Mouse (Mus musculus) heart, postnatal 10 days (tissue): ENCODE data around the gene Cox8c. TPM values are rescaled to one million over a fixed set of nuclear protein-coding genes. Genes with fewer than 3 reads are reported as not detected.

Experiments used
- total RNA-seq, 2 experiments: library from RNA; stranded (reverse); gene quantifications; 2 replicates each; pipeline ENCODE4 v1.2.3; 2021

Cox8c gene
- total RNA-seq, 2 experiments from 2014 or later = not detected

Other genes starting within 250 kb of the Cox8c start
- gene Itpk1, start 194.4 kb upstream of the Cox8c start, total RNA-seq = 10 to 100 TPM in 1 of 2 experiments, 1 to 10 TPM in 1; 9.6 to 11.2 TPM
- gene Moap1, start 155.7 kb upstream of the Cox8c start, total RNA-seq = 10 to 100 TPM in 1 of 2 experiments, 1 to 10 TPM in 1; 9.1 to 10.5 TPM
- gene Tmem251, start 155.6 kb upstream of the Cox8c start, total RNA-seq = 1 to 10 TPM; 4.8 to 5.5 TPM
- not detected for gene Gm28051, start 141.6 kb upstream of the Cox8c start, total RNA-seq
- gene Gon7, start 141.5 kb upstream of the Cox8c start, total RNA-seq = 10 to 100 TPM; 10.6 to 11.7 TPM
- 10 to 100 TPM; 33.1 to 34.3 TPM for gene Ubr7, start 141.3 kb upstream of the Cox8c start, total RNA-seq
- 1 to 10 TPM; 5.0 to 5.4 TPM for gene Gm20604, start 140.6 kb upstream of the Cox8c start, total RNA-seq
- 10 to 100 TPM; 35.6 to 38.1 TPM for gene Btbd7, start 20.8 kb upstream of the Cox8c start, total RNA-seq
- under 1 TPM; 0.02 to 0.14 TPM for gene Unc79, start 49.5 kb downstream of the Cox8c start, total RNA-seq